Mouse (Mus musculus): Measurements from ENCODE around the gene Stx17. TPM values are rescaled to one million over a fixed set of nuclear protein-coding genes. Genes with fewer than 3 reads are reported as not detected.

Gene Stx17
- total and polyA plus RNA-seq, 2 experiments from 2014 or later, result 24.6 to 26.8 TPM

DNA sequence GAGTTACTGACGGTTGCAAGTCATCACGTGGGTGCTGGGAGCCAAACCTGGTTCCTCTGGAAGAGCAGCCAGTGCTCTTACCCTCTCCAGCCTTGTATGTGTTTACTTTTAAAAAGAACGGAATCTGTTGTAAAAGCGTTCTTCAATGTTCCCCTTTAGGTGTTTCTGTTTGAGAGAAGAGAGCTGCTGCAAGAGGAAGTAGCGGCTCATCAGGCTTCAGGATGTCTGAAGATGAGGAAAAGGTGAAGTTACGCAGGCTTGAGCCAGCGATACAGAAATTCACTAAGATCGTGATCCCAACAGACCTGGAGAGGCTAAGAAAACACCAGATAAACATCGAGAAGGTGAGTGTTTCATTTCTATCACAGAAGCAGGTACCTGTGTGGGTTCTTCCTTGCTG, 6.9 kb downstream of the Stx17 start:
- Histone ChIP-seq H3K9me3 (ENCODE audit: low read length) (no peaks in the 10 kb centered on the region), H3K4me1 (ENCODE audit: insufficient read depth, low read length) (no peaks in the 10 kb centered on the region), H3K4me3 (ENCODE audit: low read depth, low read length) (no peak overlapping the region), H3K36me3 (ENCODE audit: insufficient read depth, low read length) (peaks cover 9% of the 10 kb centered on the region; the same call in 1 of the 2 replicates), H3K27me3 (ENCODE audit: insufficient read depth, low read length) (no peaks in the 10 kb centered on the region), H3K4me2 (ENCODE audit: low read depth, low read length, poor library complexity, severe bottlenecking) (no peak overlapping the region), H3K27ac (ENCODE audit: low read depth, low read length) (no peak overlapping the region), H3K9ac (replicated peaks; ENCODE audit: low read length, poor library complexity, severe bottlenecking) (no peak overlapping the region)
- no peak for TF ChIP-seq CTCF (IDR thresholded peaks at IDR 0.05)
- 95% methylated on average over 9 of the region's 9 CpGs for WGBS
- ATAC-seq (ENCODE audit: low FRiP score) (no peak), DNase-seq (ENCODE audit: low spot score) (no peak)

- Histone ChIP-seq H3K9ac (replicated peaks; ENCODE audit: low read length, poor library complexity, severe bottlenecking) (no peak overlapping the region), H3K9me3 (ENCODE audit: low read length) (no peaks in the 10 kb centered on the region), H3K4me1 (ENCODE audit: insufficient read depth, low read length) (no peaks in the 10 kb centered on the region), H3K36me3 (ENCODE audit: insufficient read depth, low read length) (peaks cover 9% of the 10 kb centered on the region; the same call in 1 of the 2 replicates), H3K27me3 (ENCODE audit: insufficient read depth, low read length) (no peaks in the 10 kb centered on the region), H3K4me2 (ENCODE audit: low read depth, low read length, poor library complexity, severe bottlenecking) (no peak overlapping the region), H3K4me3 (ENCODE audit: low read depth, low read length) (no peak overlapping the region), H3K27ac (ENCODE audit: low read depth, low read length) (no peak overlapping the region)
- TF ChIP-seq CTCF (IDR thresholded peaks at IDR 0.05), result no peak
- DNase-seq (ENCODE audit: low spot score), result no peak
- 91% methylated on average over 3 of the region's 3 CpGs for WGBS
- no peak for ATAC-seq (ENCODE audit: low FRiP score)
Observed at GRCm38 (mm10) chr4:48132721-48133120, 8.0 kb downstream of the Stx17 start.

- 92% methylated on average over 2 of the region's 2 CpGs for WGBS
- no peak overlapping the region for H3K27ac ChIP-seq (ENCODE audit: low read depth, low read length)
- H3K36me3 ChIP-seq (ENCODE audit: insufficient read depth, low read length), result no peaks in the 10 kb centered on the region; the same call in 1 of the 2 replicates
- no peaks in the 10 kb centered on the region for H3K9me3 ChIP-seq (ENCODE audit: low read length)
- DNase-seq (ENCODE audit: low spot score), result no peak
- no peaks in the 10 kb centered on the region for H3K4me1 ChIP-seq (ENCODE audit: insufficient read depth, low read length)
- ATAC-seq (ENCODE audit: low FRiP score), result no peak
- no peak overlapping the region for H3K4me3 ChIP-seq (ENCODE audit: low read depth, low read length)
- no peak for TF ChIP-seq CTCF (IDR thresholded peaks at IDR 0.05)
- no peak overlapping the region for H3K9ac ChIP-seq (replicated peaks; ENCODE audit: low read length, poor library complexity, severe bottlenecking)
- no peak overlapping the region for H3K4me2 ChIP-seq (ENCODE audit: low read depth, low read length, poor library complexity, severe bottlenecking)
- H3K27me3 ChIP-seq (ENCODE audit: insufficient read depth, low read length), result no peaks in the 10 kb centered on the region
Observed at GRCm38 (mm10) chr4:48149492-48149891, 24.8 kb downstream of the Stx17 start.

DNA sequence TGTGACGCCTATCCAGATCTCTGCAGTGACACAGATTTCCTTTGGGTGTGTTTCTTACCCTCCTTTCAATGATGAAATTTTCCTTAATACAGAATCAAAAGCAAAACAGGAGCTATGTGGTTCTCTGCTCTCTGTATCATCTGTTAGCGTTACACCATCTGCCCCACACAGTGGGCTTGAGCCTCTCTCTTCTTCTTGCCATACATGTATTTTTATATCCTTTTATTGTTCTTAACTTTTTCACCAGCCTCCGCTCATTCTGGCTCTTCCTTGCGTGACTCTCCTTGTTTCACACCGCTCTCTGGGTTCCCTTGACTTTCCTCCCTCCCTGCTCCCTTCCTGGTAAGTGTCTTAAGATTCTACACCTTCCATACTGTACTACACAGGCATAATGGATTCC, 28.5 kb downstream of the Stx17 start:
- 92% methylated on average over 5 of the region's 5 CpGs for WGBS

DNA sequence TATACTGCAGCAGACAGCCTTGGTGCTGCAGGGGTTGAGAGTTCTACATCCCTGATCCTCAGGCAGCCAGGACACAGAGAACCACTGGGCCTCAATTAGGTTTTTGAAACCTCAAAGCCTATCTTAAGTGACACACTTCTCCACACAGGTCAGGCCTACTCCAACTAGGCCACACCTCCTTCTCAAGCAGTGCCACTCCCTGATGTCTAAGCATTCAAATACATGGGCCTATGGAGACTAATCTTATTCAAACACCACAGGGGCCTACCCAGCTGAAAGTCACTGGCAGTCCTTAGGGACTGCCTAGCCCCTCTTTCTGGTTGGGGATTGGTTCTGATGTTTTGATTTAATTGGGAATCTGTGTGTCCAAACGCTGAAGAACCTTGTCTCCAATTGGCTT, 31.1 kb downstream of the Stx17 start:
- H3K27me3 ChIP-seq (ENCODE audit: insufficient read depth, low read length), result no peaks in the 10 kb centered on the region
- ATAC-seq (ENCODE audit: low FRiP score), result no peak
- WGBS, result 67% methylated on average over 1 of the region's 1 CpGs

More for the DNA sequence above, 28.5 kb downstream of the Stx17 start:
- H3K4me2 ChIP-seq (ENCODE audit: low read depth, low read length, poor library complexity, severe bottlenecking), result no peak overlapping the region
- H3K36me3 ChIP-seq (ENCODE audit: insufficient read depth, low read length), result no peaks in the 10 kb centered on the region; the same call in 1 of the 2 replicates
- ATAC-seq (ENCODE audit: low FRiP score) (no peak), DNase-seq (ENCODE audit: low spot score) (no peak)
- no peak overlapping the region for H3K27ac ChIP-seq (ENCODE audit: low read depth, low read length)
- no peak overlapping the region for H3K9ac ChIP-seq (replicated peaks; ENCODE audit: low read length, poor library complexity, severe bottlenecking)
- no peaks in the 10 kb centered on the region for H3K4me1 ChIP-seq (ENCODE audit: insufficient read depth, low read length)
- H3K27me3 ChIP-seq (ENCODE audit: insufficient read depth, low read length), result no peaks in the 10 kb centered on the region
- H3K9me3 ChIP-seq (ENCODE audit: low read length), result no peaks in the 10 kb centered on the region
- no peak for TF ChIP-seq CTCF (IDR thresholded peaks at IDR 0.05)
- H3K4me3 ChIP-seq (ENCODE audit: low read depth, low read length), result no peak overlapping the region

DNA sequence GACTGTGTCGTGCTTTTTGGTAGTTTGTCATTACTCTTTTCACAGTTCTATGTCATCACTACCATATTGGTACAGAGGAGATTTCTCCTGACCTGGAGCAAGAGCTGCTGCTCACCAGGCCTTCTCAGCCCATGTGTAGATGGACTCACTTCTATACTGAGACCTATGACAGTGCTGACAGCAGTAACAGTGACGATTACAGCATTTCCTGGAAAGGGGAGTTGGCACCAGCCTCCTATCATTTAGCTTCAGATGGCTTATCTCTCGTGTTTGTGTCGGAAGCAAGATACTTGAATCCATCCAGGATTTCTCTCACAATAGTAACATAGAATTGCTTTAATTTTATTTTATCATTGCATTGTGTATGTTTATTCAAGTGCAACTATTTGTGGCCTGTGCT, 35.7 kb downstream of the Stx17 start:
- Histone ChIP-seq H3K4me1 (ENCODE audit: insufficient read depth, low read length) (no peaks in the 10 kb centered on the region), H3K9ac (replicated peaks; ENCODE audit: low read length, poor library complexity, severe bottlenecking) (no peak overlapping the region), H3K4me2 (ENCODE audit: low read depth, low read length, poor library complexity, severe bottlenecking) (no peak overlapping the region), H3K27ac (ENCODE audit: low read depth, low read length) (no peak overlapping the region), H3K36me3 (ENCODE audit: insufficient read depth, low read length) (peaks cover 4% of the 10 kb centered on the region; the same call in 1 of the 2 replicates), H3K9me3 (ENCODE audit: low read length) (no peaks in the 10 kb centered on the region), H3K27me3 (ENCODE audit: insufficient read depth, low read length) (no peaks in the 10 kb centered on the region), H3K4me3 (ENCODE audit: low read depth, low read length) (no peak overlapping the region)
- no peak for DNase-seq (ENCODE audit: low spot score)
- no peak for TF ChIP-seq CTCF (IDR thresholded peaks at IDR 0.05)
- no peak for ATAC-seq (ENCODE audit: low FRiP score)
- 88% methylated on average over 4 of the region's 4 CpGs for WGBS

More for the DNA sequence above, 31.1 kb downstream of the Stx17 start:
- Histone ChIP-seq H3K9ac (replicated peaks; ENCODE audit: low read length, poor library complexity, severe bottlenecking) (no peak overlapping the region), H3K36me3 (ENCODE audit: insufficient read depth, low read length) (peaks cover 4% of the 10 kb centered on the region; the same call in 1 of the 2 replicates), H3K27ac (ENCODE audit: low read depth, low read length) (no peak overlapping the region), H3K4me1 (ENCODE audit: insufficient read depth, low read length) (no peaks in the 10 kb centered on the region), H3K4me3 (ENCODE audit: low read depth, low read length) (no peak overlapping the region), H3K4me2 (ENCODE audit: low read depth, low read length, poor library complexity, severe bottlenecking) (no peak overlapping the region), H3K9me3 (ENCODE audit: low read length) (no peaks in the 10 kb centered on the region)
- DNase-seq (ENCODE audit: low spot score), result no peak
- no peak for TF ChIP-seq CTCF (IDR thresholded peaks at IDR 0.05)
